Mouse (Mus musculus) ES-E14 (cell line): ENCODE measurements around the gene Samd10. TPM values are rescaled to one million over a fixed set of nuclear protein-coding genes. Genes with fewer than 3 reads are reported as not detected.

Source experiments
- DNase-seq: peaks from one replicate; pipeline ENCODE4 v3.0.0-alpha.2; 2013; ENCODE audit warnings: low read depth, low spot score
- H3K27ac ChIP-seq: 2 replicates; pipeline ENCODE4 v1.5.1; 2012; ENCODE audit warnings: low read depth, mild to moderate bottlenecking, low read length, moderate library complexity, mixed read lengths; ENCODE audit not compliant: poor library complexity, insufficient read depth, severe bottlenecking
- H3K36me3 ChIP-seq: 2 replicates; pipeline ENCODE4 v1.6.1; 2012; ENCODE audit warnings: mild to moderate bottlenecking, low read length, moderate library complexity, mixed read lengths; ENCODE audit not compliant: control insufficient read depth, poor library complexity, insufficient read depth, severe bottlenecking
- H3K4me1 ChIP-seq, 2 experiments: fragments of 150-350 bp in 1 of 2; sonication (generic) in 1 of 2; 2 replicates each; pipeline ENCODE4 v1.6.1; 2012; ENCODE audit warnings: low read length in 2 of 2, mild to moderate bottlenecking in 1 of 2, mixed read lengths in 1 of 2; ENCODE audit not compliant: control insufficient read depth in 2 of 2, insufficient read depth in 2 of 2, poor library complexity in 1 of 2
- H3K4me3 ChIP-seq, 2 experiments: fragments of 150-350 bp in 1 of 2; sonication (generic) in 1 of 2; 2 replicates each; pipeline ENCODE4 v1.5.1; 2012; ENCODE audit warnings: low read length in 2 of 2, low read depth in 1 of 2, mild to moderate bottlenecking in 1 of 2, mixed read lengths in 1 of 2; ENCODE audit not compliant: insufficient read depth in 1 of 2, poor library complexity in 1 of 2, severe bottlenecking in 1 of 2
- H3K9ac ChIP-seq: 2 replicates; pipeline ENCODE4 v1.6.1; 2012; ENCODE audit warnings: low read depth, mild to moderate bottlenecking, low read length, mixed read lengths; ENCODE audit not compliant: poor library complexity, insufficient read depth, severe bottlenecking
- H3K9me3 ChIP-seq: fragments of 150-350 bp; sonication (generic); 2 replicates; pipeline ENCODE4 v1.6.1; 2012; ENCODE audit warnings: low read depth, mild to moderate bottlenecking, low read length; ENCODE audit not compliant: control insufficient read depth, insufficient read depth
- CHD2 ChIP-seq: IDR thresholded peaks from 2 replicates; pipeline ENCODE4 v1.6.1; 2014; ENCODE audit warnings: mild to moderate bottlenecking, low read depth, low read length, inconsistent platforms
- HCFC1 ChIP-seq: IDR thresholded peaks from 2 replicates; pipeline ENCODE4 v1.6.1; 2012; ENCODE audit warnings: low read length, inconsistent platforms, borderline replicate concordance; ENCODE audit not compliant: insufficient read depth
- MAFK ChIP-seq: IDR thresholded peaks from 2 replicates; pipeline ENCODE4 v1.6.1; 2014; ENCODE audit warnings: mild to moderate bottlenecking, low read depth, low read length, inconsistent platforms; ENCODE audit not compliant: insufficient read depth
- ZC3H11A ChIP-seq: IDR thresholded peaks from 2 replicates; pipeline ENCODE4 v1.6.1; 2012; ENCODE audit warnings: low read depth, mild to moderate bottlenecking, inconsistent platforms, low read length, borderline replicate concordance
- ZNF384 ChIP-seq: IDR thresholded peaks from 2 replicates; pipeline ENCODE4 v1.6.1; 2012; ENCODE audit warnings: low read depth, low read length, inconsistent platforms
- in situ Hi-C, 2 experiments: fragments of 600-800 bp; cut with MboI; formaldehyde crosslinking; loops; one replicate each; pipeline ENCODE4 v1.15.1; 2025; ENCODE audit warnings: low sequenced_read_pairs in 2 of 2, inconsistent platforms in 1 of 2; ENCODE audit not compliant: unreplicated experiment in 2 of 2
- total RNA-seq: library from RNA; depleted of rRNA; stranded (reverse); fragments of 300-350 nt; gene quantifications from 2 replicates; pipeline ENCODE4 v1.2.3, GENCODE M21; 2012

Samd10 gene
- total RNA-seq, 1 experiment, result 3.4 TPM

DNA sequence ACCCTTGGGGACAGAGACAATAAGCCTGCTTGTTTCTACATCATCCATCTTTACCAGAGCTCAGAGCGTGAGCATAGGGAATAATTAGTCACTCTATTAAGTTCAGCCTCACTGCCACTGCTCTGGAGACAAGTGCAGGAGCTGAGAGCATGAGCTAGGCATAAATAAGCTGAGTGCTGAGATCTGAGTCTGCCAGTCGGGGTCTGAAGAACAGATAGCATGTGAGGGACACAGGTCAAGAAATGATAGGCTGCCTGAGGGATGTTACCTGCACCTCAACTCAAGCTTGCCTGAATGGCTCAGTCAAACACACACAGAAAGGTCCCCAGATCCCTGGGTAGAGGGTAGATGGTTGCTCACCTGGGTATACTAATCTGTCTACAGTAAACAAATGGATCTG is 21.9 kb downstream of the Samd10 start:
- in situ Hi-C loops, result no loop called here
- TF ChIP-seq MAFK (no peak), ZNF384 (no peak), HCFC1 (no peak), CHD2 (no peak), ZC3H11A (no peak)
- Histone ChIP-seq H3K9ac (no peak overlapping the region), H3K4me1 (no peaks in the 10 kb centered on the region), H3K9me3 (no peaks in the 10 kb centered on the region), H3K27ac (no peak overlapping the region), H3K4me3 (no peak overlapping the region), H3K36me3 (no peaks in the 10 kb centered on the region)
- DNase-seq, result no peak

DNA sequence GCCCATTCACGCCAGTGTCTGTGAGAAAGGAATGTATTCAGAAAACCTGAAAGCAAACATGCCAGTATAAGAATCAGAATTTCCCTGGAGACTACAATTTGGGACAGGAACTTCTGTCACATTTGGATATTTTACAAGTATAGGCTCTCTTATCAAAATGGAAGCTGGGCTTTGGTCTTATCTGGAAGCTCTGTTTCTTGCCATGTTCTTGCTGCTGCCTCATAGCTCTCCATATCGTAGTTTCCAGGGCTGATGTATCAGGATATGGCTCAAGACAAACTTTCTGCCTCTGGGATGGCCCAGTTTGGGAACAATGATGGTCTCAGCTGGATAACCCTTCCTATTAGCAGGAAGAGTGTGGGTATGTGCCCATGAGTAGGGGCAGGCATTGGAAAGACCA is 22.4 kb downstream of the Samd10 start:
- Histone ChIP-seq H3K27ac (no peak overlapping the region), H3K4me1 (no peaks in the 10 kb centered on the region), H3K4me3 (no peak overlapping the region), H3K9ac (no peak overlapping the region), H3K9me3 (no peaks in the 10 kb centered on the region), H3K36me3 (no peaks in the 10 kb centered on the region)
- TF ChIP-seq ZNF384 (no peak), ZC3H11A (no peak), HCFC1 (no peak), CHD2 (no peak), MAFK (no peak)
- DNase-seq, result no peak
- in situ Hi-C loops, result no loop called here

DNA sequence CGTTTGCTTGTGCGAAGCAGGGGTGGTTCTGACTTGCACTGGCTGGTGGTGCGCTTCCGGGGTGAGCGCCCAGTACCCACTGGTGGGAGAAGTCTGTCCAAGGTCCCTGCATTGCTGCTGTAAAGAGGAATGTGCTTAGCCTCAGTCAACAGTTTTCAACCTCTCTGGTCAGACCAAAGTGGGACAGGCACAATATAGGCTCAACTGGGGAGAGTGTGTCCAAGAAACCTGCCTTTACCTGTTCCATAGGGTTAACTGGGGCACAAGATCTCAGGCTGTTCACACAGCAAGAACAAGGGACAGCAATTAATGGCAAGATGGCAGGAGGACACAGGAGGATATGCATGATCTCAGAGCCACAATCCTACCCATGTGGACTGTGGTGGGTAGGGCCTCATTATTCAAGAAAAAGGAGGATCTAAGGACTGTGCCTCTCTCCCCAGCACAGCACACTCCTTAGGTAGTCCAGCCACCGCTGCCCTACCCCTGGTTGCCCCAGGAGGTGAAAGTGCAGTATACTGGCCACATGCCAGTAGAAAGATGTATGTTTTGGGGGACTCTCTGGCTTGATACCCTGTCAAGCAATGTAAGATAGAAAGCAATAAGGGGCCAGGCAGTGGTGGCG is 24.0 kb downstream of the Samd10 start:
- Histone ChIP-seq H3K4me3 (no peak overlapping the region), H3K4me1 (peaks cover 0 to 3% of the 10 kb centered on the region in 2 experiments; a peak in 1 of 4 replicates), H3K9ac (no peak overlapping the region), H3K27ac (no peak overlapping the region), H3K36me3 (no peaks in the 10 kb centered on the region), H3K9me3 (no peaks in the 10 kb centered on the region)
- in situ Hi-C loops, result no loop called here
- no peak for DNase-seq
- TF ChIP-seq CHD2 (no peak), MAFK (no peak), ZC3H11A (no peak), ZNF384 (no peak), HCFC1 (no peak)

DNA sequence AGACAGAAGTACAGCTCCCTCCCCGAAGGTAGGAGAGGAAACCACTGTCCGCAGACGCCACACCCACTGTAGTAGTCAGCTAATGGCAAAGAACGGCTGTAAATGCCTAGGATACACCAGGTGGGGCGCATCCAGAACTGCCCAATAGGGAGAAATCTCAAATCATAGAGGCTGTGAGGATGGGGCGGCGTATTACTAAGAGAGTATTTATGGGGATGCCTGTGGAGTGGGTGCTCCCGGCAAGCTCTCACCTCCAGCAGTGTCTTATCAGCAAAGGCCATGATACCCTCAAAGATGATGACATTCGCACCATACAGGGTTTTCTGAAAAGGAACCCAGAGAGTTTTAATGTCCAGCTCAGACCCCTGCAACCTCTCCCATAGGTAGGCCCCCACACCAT is 25.1 kb downstream of the Samd10 start:
- Histone ChIP-seq H3K4me1 (peaks cover 0 to 3% of the 10 kb centered on the region in 2 experiments; a peak in 1 of 4 replicates), H3K9me3 (no peaks in the 10 kb centered on the region), H3K27ac (no peak overlapping the region), H3K4me3 (no peak overlapping the region), H3K36me3 (no peaks in the 10 kb centered on the region; the same call in 1 of the 2 replicates), H3K9ac (no peak overlapping the region)
- DNase-seq, result no peak
- no peak for TF ChIP-seq MAFK
- no peak for TF ChIP-seq HCFC1
- TF ChIP-seq ZC3H11A, result no peak
- TF ChIP-seq ZNF384, result no peak
- in situ Hi-C loops, result no loop called here
